Mouse (Mus musculus) gastrocnemius, adult 18-20 months (tissue): ENCODE measurements at regions not wholly inside any gene's neighbourhood (a gene's known extent, or its start where the extent isn't known, plus 50 kb on each side); places are given as distances from the start of the nearest gene placed in this dataset.

Experiments used
- DNase-seq: peaks from one replicate; pipeline ENCODE4 v3.0.0; 2021; ENCODE audit warnings: low spot score

- DNase-seq, result no peak
Measured at GRCm38 (mm10) chr6:4398599-4398980, 106.0 kb upstream of the Col1a2 start.

GRCm38 (mm10) chr6:4405301-4405700 is 99.3 kb upstream of the Col1a2 start:
- DNase-seq, result no peak

GRCm38 (mm10) chr6:4407748-4408147 is 96.9 kb upstream of the Col1a2 start:
- DNase-seq, result peak; percentile 44

- DNase-seq, result no peak
Measured at GRCm38 (mm10) chr6:4413201-4413600, 91.4 kb upstream of the Col1a2 start.

- DNase-seq, result peak; percentile 50
Measured at GRCm38 (mm10) chr6:4414166-4414565, 90.4 kb upstream of the Col1a2 start.

GRCm38 (mm10) chr6:4415206-4415605 is 89.4 kb upstream of the Col1a2 start:
- DNase-seq, result no peak

GRCm38 (mm10) chr6:4417247-4417709 is 87.3 kb upstream of the Col1a2 start:
- peak; percentile 46 for DNase-seq

- DNase-seq, result no peak
Measured at GRCm38 (mm10) chr6:4418376-4418775, 86.2 kb upstream of the Col1a2 start.

- DNase-seq, result peak; percentile 76
Measured at GRCm38 (mm10) chr6:4418941-4419351, 85.7 kb upstream of the Col1a2 start.

- DNase-seq, result no peak
Measured at GRCm38 (mm10) chr6:4421466-4421865, 83.1 kb upstream of the Col1a2 start.

- no peak for DNase-seq
Measured at GRCm38 (mm10) chr6:4427122-4427521, 77.5 kb upstream of the Col1a2 start.

GRCm38 (mm10) chr6:4430704-4431310 is 73.8 kb upstream of the Col1a2 start:
- no peak for DNase-seq

GRCm38 (mm10) chr6:4432192-4432591 is 72.4 kb upstream of the Col1a2 start:
- no peak for DNase-seq

GRCm38 (mm10) chr6:4436439-4436838 is 68.2 kb upstream of the Col1a2 start:
- DNase-seq, result no peak

GRCm38 (mm10) chr6:4436874-4437273 is 67.7 kb upstream of the Col1a2 start:
- no peak for DNase-seq

GRCm38 (mm10) chr6:4441618-4442167 is 62.9 kb upstream of the Col1a2 start:
- DNase-seq, result no peak

- DNase-seq, result no peak
Measured at GRCm38 (mm10) chr6:4445906-4446305, 58.7 kb upstream of the Col1a2 start.

- no peak for DNase-seq
Measured at GRCm38 (mm10) chr6:4451227-4451626, 53.4 kb upstream of the Col1a2 start.
